Mouse (Mus musculus): ENCODE measurements at regions not wholly inside any gene's neighbourhood (a gene's known extent, or its start where the extent isn't known, plus 50 kb on each side); places are given as distances from the start of the nearest gene placed in this dataset.
"Not testable (repeated sequence)": the region's sequence is repeated elsewhere in the genome, so short reads cannot be mapped to it uniquely, and the experiment has no call there.

GRCm38 (mm10) chr10:117567379-117568137 is 61.7 kb upstream of the Cpm start:
- intact Hi-C loops (cut with DNase I), result no loop called here
- DNase-seq, result no peak

DNA sequence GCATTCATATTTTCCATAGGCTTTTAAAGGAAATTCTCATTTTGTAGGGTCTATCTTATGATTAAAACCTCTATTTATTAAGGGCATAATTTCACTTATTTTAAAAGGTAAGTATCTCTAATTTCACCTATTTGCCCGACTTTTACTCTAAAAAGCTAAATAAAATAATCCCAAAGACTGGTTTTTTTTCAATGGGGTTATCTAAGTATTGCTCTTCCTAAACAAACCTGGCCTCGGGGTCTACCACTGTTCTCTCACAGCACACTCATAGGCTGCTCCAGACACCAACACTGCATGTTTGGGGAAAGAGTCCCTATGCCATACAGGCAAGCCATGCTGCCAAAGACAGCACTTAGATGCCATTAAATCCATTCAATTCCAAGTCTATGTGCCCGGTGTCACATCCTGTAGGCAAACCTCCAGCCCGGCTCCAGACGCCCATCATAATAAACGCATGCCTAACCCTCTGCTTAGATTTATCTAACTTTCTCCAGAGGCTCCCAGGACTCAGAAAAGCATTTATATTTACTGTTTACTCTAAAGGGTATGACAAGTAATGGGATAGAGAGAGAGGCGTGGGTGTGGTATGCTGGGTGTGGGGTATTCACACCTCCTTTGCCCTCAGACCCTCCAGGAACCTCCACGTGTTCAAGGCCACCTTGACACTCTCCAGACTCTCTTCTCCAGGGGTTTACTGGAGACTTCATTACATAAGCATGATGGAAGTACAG is 62.5 kb upstream of the Cpm start:
- DNase-seq, result no peak
- intact Hi-C loops (cut with DNase I), result no loop called here

DNA sequence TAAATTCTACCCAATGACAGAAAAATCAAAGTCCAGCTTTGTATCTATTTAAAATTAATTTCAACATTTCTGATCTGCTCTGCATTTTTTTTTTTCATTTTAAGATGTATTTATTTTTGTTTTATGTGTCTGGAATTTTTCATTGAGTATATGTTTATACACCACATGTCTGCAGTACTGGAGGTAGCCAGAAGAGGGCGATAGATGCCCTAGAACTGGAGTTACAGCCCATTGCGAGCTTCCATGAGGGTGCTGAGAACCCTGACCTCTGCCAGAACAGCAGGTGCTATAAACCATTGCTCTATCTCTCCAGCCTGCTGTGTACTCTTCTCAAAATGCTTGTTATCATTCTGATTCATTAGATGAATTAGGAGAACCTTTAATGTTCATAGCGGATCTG is 63.1 kb upstream of the Cpm start:
- intact Hi-C loops (cut with DNase I), result no loop called here
- DNase-seq, result no peak

DNA sequence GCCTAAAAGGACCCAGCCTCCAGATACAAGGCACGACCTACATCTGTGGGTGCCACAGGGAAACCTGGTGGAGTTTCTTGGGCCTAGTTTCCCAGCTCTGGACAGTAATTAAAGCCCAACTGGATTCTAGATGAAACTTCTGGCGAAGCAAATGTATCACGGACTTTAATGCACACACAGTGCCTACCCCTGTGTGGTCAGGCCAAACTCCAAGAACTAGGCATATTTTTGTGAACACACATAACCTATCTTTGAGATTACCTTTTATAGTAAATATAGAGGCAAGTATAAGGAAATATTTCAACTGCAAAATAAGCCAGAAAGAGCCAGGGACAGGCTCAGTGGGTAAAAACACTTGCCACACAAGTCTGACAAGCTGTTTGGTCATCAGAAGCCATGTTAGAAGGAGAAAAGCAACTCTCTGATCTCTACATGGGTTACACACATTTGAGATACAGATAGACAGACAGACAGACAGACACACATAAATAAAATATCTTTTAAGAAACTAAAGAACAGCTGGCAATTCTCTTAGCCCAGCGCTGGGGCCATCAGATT is 63.7 kb upstream of the Cpm start:
- intact Hi-C loops (cut with DNase I), result no loop called here
- no peak for DNase-seq

- no peak for DNase-seq
- intact Hi-C loops (cut with DNase I), result no loop called here
Observed at GRCm38 (mm10) chr10:117565110-117565509, 64.2 kb upstream of the Cpm start.

GRCm38 (mm10) chr10:117564118-117565040 is 64.9 kb upstream of the Cpm start:
- no peak for DNase-seq
- intact Hi-C loops (cut with DNase I), result no loop called here

DNA sequence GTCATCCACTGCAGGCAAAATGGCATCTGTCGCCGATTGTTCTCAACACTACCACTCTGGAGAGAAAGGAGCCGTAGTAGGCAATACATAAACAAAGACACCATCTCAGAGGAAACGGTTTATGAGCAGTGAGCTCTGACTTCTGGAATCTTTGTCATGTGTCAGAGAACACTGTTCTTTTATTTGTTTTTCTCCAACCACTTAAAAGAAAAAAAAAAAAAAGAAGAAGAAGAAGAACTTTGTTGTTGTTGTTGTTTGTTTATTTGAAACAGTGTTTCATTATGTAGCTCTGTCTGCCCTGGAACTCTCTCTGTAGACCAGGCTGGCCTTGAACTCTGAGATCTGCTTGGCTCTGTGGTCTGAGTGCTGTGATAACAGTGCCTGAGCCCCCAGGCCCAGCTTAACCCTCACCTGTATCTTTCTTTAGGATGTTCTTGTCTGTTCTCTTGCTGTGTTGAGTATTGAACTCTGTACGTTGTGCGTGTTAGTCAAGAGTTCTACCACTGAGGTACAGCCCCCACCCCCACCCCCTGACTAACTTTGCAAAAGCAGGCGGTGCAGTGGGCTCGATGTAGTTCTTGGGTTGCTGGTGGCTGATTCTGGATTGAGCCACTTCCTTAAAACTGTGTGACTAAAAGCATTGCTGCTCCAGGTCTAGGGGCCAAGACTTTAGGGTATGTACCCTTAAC is 65.7 kb upstream of the Cpm start:
- DNase-seq, result no peak
- intact Hi-C loops (cut with DNase I), result no loop called here

GRCm38 (mm10) chr10:117562850-117563248 is 66.5 kb upstream of the Cpm start:
- DNase-seq; intact Hi-C loops (cut with DNase I): not testable (repeated sequence)

GRCm38 (mm10) chr10:117561909-117562849 is 67.1 kb upstream of the Cpm start:
- intact Hi-C loops (cut with DNase I), result no loop called here
- peak in 1 of 2 experiments; percentile 21 for DNase-seq

DNA sequence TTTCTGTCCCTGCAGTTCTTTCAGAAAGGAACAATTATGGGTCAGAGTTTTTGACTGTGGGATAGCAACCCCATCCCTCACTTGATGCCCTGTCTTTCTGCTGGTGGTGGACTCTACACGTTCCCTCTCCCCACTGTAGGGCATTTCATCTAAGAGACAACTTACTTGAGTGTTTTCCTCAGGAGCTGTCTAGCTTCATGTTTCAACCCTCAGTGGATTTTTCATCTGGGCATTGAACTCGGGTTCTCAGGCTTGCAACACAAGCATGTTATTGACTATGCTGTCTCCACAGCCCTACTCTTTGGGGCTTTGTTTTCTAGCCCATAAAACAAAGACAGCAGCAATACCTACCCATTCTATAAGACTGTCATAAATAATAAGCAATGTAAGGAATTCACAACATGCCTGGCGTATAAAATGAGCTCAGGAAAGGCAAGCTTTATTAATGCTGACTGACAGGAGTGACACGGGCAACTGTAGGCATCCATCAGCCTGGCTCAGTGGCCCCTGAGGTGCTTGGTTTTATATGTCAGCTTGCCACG is 68.0 kb upstream of the Cpm start:
- DNase-seq, result no peak
- intact Hi-C loops (cut with DNase I), result no loop called here

DNA sequence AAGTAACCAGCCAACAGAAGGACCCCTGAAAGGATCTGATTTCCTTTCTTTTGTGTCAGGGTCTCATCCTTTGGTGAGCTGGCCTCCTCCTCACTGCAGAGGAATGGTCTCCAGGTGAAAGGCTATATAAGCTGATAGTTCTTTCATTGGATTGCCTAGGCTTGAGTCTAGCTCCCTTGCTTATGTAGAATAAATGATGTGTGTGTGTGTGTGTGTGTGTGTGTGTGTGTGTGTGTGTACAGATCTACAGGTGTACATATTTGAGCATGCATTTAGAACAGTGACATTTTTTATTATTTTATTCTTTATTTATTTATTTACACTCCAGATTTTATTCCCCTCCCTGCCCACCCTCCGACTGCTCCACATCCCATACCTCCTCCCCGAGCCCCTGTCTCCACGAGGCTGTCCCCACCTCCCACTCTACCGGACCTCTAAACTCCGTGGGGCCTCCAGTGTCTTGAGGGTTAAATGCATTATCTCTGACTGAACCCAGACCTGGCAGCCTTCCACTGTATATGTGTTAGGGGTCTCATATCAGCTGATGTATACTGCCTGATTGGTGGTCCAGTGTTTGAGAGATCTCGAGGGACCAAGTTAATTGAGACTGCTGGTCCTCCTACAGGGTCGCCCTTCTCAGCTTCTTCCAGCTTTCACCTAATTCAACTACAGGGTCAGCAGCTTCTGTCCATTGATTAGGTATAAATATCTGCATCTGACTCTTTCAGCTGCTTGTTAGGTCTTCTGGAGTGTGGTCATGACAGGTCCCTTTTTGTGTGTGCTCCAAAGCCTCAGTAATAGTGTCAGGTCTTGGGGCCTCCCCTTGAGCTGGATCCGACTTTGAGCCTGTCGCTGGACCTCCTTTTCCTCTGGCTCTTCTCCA is 68.7 kb upstream of the Cpm start:
- intact Hi-C loops (cut with DNase I), result no loop called here
- DNase-seq, result no peak

DNA sequence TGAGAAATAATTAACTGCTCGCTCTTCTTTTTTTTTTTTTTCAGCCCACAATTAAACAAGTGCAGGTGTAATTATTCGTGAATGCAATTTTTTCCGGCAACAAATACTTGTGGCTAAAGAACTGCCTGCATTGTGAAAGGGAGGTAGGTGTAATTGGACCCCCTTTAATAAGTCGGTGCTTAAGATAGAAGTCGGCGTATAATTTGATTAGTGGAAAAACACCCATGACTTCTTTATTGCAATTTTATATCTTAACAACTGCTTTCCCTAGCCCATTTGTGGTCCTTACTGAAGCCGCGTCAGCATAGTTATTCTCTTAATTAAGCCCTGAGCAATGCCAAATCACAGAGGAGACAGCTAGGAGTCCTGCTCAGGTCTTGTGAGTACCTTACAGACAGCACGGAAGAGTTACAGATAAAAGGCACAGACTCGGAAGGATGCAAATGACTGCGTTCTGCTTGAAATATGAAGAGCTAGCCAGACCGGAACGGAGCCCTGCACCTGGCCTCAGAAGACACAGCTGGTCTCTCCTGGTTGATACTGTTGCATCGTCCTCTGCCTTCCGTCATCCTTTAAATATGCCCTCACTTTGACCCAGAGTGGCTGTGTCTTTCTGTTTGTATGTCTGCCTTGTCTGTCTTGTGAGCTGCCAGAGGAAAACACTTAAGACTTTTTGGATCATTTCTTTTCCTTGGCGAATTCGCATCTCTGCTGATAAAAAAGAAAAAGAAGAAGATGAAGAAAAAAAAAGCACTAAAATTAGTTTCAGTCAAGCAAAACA is 69.5 kb upstream of the Cpm start:
- intact Hi-C loops (cut with DNase I), result no loop called here
- DNase-seq, result no peak

- intact Hi-C loops (cut with DNase I), result no loop called here
- no peak for DNase-seq
Observed at GRCm38 (mm10) chr10:117558891-117559614, 70.2 kb upstream of the Cpm start.

- no peak for DNase-seq
- intact Hi-C loops (cut with DNase I), result no loop called here
Observed at GRCm38 (mm10) chr10:117558292-117558800, 71.0 kb upstream of the Cpm start.

GRCm38 (mm10) chr10:117557666-117558065 is 71.6 kb upstream of the Cpm start:
- intact Hi-C loops (cut with DNase I), result no loop called here
- no peak for DNase-seq

DNA sequence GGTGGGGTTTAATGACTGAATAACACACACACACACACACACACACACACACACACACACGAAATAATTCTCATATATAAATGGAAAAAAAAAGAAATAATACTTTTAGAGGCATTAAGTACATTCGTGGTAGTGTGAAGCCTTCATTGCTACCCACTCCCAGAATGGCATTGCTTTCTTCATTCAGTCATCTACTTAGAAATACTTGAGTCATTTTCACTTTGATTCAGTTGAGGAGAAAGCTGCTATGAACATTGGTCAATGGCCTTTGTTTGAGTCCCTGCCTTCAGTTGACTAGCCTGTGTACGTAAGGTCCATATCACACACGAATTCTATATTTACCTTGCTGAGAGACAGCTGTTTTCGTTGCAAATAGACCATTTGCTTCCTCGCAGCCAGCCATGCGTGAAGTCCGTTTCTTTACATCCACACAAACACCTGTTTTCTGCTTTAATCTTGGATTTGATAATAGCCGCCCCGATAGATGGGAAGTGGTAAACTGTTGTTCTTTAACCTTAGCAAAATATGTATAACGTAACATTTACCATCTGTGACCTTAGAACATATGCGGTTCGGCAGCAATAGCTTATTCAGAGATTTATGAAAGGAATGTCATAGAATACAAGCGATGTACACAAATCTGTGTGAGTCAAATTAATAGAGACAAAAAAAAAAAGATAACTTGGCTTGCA is 72.3 kb upstream of the Cpm start:
- intact Hi-C loops (cut with DNase I), result no loop called here
- DNase-seq, result no peak

Measured in heart, postnatal 10 days (tissue).